Mouse (Mus musculus) liver, embryonic 15.5 days (tissue): ENCODE measurements at regions not wholly inside any gene's neighbourhood (a gene's known extent, or its start where the extent isn't known, plus 50 kb on each side); places are given as distances from the start of the nearest gene placed in this dataset.
"Not testable (repeated sequence)": the region's sequence is repeated elsewhere in the genome, so short reads cannot be mapped to it uniquely, and the experiment has no call there.

Experiments
- ATAC-seq: fragments of 200-750 bp; cut with Nextera tagmentation; 2 replicates; pipeline ENCODE4 v1.8.0; 2017; ENCODE audit warnings: moderate number of reproducible peaks, mild to moderate bottlenecking, moderate library complexity; ENCODE audit not compliant: insufficient read depth
- H3K27ac ChIP-seq: fragments of 300-500 bp; sonication (generic); replicated peaks from 2 replicates; pipeline ENCODE4 v1.5.1; 2015; ENCODE audit warnings: mild to moderate bottlenecking, inconsistent platforms
- H3K27me3 ChIP-seq: fragments of 300-500 bp; sonication (generic); 2 replicates; pipeline ENCODE4 v1.6.1; 2015; ENCODE audit warnings: mild to moderate bottlenecking, inconsistent platforms
- H3K36me3 ChIP-seq: fragments of 300-500 bp; sonication (generic); replicated peaks from 2 replicates; pipeline ENCODE4 v1.6.1; 2015; ENCODE audit warnings: moderate library complexity, mild to moderate bottlenecking, inconsistent platforms
- H3K4me1 ChIP-seq: fragments of 300-500 bp; sonication (generic); replicated peaks from 2 replicates; pipeline ENCODE4 v1.6.1; 2015; ENCODE audit warnings: inconsistent platforms
- H3K4me2 ChIP-seq: fragments of 300-500 bp; sonication (generic); 2 replicates; pipeline ENCODE4 v1.6.1; 2015; ENCODE audit warnings: moderate library complexity, mild to moderate bottlenecking, inconsistent platforms
- H3K4me3 ChIP-seq: fragments of 300-500 bp; sonication (generic); replicated peaks from 2 replicates; pipeline ENCODE4 v1.5.1; 2015; ENCODE audit warnings: mild to moderate bottlenecking, inconsistent platforms
- H3K9ac ChIP-seq: fragments of 300-500 bp; sonication (generic); 2 replicates; pipeline ENCODE4 v1.6.1; 2015; ENCODE audit warnings: moderate library complexity, mild to moderate bottlenecking, inconsistent platforms
- H3K9me3 ChIP-seq: fragments of 300-500 bp; sonication (generic); replicated peaks from 2 replicates; pipeline ENCODE4 v1.6.1; 2016; ENCODE audit warnings: inconsistent platforms
- WGBS: fragments of 180-500 bp; shearing (Covaris S2); methylation state at CpG from one replicate; pipeline ENCODE4 v1.1.7; 2015; ENCODE audit warnings: mixed read lengths; ENCODE audit not compliant: insufficient replicate concordance; 5-methylcytosine and 5-hydroxymethylcytosine counted together

DNA sequence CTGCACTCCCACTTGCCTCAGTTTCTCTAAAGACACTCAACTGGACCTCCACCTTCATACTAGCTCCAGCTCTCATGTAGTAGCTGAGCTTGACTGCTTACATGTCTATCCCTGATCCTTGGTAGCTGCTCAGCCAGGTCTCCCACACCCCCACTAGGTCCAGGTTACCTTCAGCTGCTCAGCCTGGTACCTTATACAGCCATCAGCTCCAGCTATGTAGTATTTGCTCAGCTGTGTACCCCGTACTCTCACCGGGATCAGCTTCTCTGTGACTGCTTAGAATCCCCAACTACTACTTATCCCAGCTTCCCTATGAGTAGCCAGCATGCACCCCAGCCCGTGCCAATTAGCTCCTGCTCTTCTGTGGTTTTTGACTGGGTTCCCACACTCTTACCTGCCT is 148.1 kb downstream of the Tmem121 start:
- not testable (repeated sequence) for H3K9ac ChIP-seq, H3K36me3 ChIP-seq, ATAC-seq, H3K4me2 ChIP-seq, H3K27ac ChIP-seq, H3K27me3 ChIP-seq, H3K9me3 ChIP-seq, H3K4me1 ChIP-seq, H3K4me3 ChIP-seq
- WGBS: 50% methylated on average over 3 of the region's 3 CpGs

DNA sequence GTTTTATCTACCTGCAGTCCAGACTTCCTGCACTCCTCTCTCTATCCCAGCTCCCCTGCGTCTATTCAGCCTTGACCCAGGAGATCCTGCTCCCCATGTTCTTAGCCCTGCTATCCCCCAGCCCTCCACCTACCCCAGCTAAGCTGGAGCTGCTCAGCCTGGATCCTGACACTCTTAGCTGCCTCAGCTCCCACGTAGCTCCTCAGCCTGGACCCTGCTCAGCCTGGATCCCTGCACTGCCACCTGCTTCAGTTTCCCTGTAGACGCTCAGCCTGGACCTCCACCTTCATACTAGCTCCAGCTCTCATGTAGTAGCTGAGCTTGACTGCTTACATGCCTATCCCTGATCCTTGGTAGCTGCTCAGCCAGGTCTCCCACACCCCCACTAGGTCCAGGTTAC is 151.5 kb downstream of the Tmem121 start:
- H3K4me1 ChIP-seq: no peaks in the 10 kb centered on the region
- no peak overlapping the region for H3K4me3 ChIP-seq
- no peak for ATAC-seq
- H3K27ac ChIP-seq: no peak overlapping the region
- no peak overlapping the region for H3K4me2 ChIP-seq
- 35% methylated on average over 3 of the region's 3 CpGs for WGBS
- no peaks in the 10 kb centered on the region for H3K27me3 ChIP-seq
- H3K9me3 ChIP-seq: no peaks in the 10 kb centered on the region
- H3K9ac ChIP-seq: no peak overlapping the region
- no peaks in the 10 kb centered on the region for H3K36me3 ChIP-seq

DNA sequence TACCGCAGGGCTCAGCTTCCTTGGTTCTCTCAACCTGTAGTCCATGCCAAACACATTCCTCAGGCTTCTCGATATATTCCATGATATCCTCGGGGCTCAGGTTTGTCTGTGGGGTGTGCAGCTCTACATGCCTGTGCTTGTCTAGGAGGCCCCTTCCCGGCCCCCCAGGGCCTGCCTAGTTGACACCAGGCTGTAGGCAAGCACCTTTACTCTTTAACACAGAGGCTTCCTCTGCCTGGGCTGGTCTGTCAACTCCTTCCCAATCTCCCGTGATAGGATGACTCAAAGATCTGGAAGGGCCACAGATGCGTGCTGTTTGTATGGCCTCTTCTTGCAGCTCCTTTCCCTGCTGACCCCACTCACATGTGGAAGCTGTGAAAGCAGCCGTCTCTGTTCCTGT is 150.4 kb upstream of the Adam6b start:
- 44% methylated on average over 7 of the region's 7 CpGs for WGBS
- H3K9ac ChIP-seq: no peak overlapping the region
- no peak overlapping the region for H3K27ac ChIP-seq
- H3K4me2 ChIP-seq: no peak overlapping the region
- H3K4me3 ChIP-seq: no peak overlapping the region
- no peaks in the 10 kb centered on the region for H3K27me3 ChIP-seq
- H3K4me1 ChIP-seq: no peaks in the 10 kb centered on the region
- H3K9me3 ChIP-seq: no peaks in the 10 kb centered on the region
- ATAC-seq: no peak
- no peaks in the 10 kb centered on the region for H3K36me3 ChIP-seq

DNA sequence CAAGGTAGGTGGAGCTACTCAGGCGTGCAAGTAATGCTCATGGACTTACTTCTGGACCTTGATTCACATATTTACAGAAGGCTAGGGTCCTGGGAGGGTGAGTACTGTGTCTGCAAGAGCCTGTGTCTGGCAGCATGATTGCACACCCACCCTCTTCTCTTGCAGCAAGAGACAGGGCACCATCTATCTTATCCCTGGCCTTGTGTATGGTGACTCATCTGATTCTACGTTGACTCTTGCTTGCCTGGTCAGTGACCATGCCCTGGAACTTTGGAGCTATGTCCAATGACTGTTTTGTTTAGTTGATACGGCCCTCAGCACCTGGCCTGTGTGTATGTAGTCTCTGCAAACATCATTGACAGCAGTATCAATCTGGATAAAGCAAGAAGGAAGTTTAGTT is 148.3 kb upstream of the Adam6b start:
- no peak for ATAC-seq
- WGBS: 36% methylated on average over 3 of the region's 3 CpGs

DNA sequence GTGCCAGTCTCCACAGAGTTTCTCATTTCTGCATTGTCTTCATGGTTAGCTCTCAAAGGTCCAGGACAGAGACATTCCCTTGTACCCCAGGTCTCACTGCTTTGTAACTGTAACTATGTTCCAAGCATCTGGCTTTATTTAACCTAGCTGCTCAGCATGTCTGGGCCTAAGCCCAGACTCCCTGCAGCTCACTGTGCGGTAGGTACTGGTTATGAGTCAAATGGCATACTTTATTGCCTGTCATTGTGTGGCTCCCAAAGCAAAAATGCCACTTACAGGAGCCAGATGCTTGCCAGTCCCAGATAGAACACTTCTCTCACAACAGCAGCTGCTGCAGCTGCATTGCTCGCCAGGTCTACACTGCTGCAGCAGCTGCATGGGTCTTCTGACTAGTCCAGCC is 134.2 kb upstream of the Adam6b start:
- ATAC-seq: no peak
- Histone ChIP-seq H3K4me3 (no peak overlapping the region), H3K36me3 (no peaks in the 10 kb centered on the region), H3K9me3 (no peaks in the 10 kb centered on the region), H3K27me3 (no peaks in the 10 kb centered on the region), H3K9ac (no peak overlapping the region), H3K4me2 (no peak overlapping the region), H3K4me1 (no peaks in the 10 kb centered on the region), H3K27ac (no peak overlapping the region)
- WGBS: 48% methylated on average over 2 of the region's 2 CpGs

More for the DNA sequence above, 148.3 kb upstream of the Adam6b start:
- no peaks in the 10 kb centered on the region for H3K36me3 ChIP-seq
- H3K27ac ChIP-seq: no peak overlapping the region
- H3K9ac ChIP-seq: no peak overlapping the region
- no peak overlapping the region for H3K4me3 ChIP-seq
- H3K4me2 ChIP-seq: no peak overlapping the region
- no peaks in the 10 kb centered on the region for H3K4me1 ChIP-seq
- H3K27me3 ChIP-seq: no peaks in the 10 kb centered on the region
- no peaks in the 10 kb centered on the region for H3K9me3 ChIP-seq

DNA sequence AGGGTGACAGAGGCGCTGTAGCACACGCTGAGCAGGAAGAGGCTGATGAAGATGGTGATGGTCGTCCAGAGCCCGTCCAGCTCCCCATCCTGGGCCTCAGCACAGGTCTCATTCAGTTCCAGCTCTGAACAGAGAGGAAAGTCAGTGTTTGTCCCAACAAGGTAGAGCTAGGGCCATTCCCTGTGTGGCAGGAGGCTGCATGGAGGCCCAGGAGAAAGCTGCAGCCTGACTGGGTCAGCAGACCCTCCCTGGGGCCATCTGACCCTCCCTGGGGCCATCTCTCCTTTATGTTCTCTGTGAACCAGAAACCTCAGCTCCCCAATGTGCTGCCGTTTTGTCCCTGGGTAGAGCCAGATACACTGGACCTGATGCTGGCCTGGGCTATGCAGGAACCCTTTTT is 131.2 kb upstream of the Adam6b start:
- Histone ChIP-seq H3K4me3 (no peak overlapping the region), H3K36me3 (no peaks in the 10 kb centered on the region), H3K9ac (no peak overlapping the region), H3K27ac (no peak overlapping the region), H3K4me2 (no peak overlapping the region), H3K9me3 (no peaks in the 10 kb centered on the region), H3K4me1 (no peaks in the 10 kb centered on the region), H3K27me3 (no peaks in the 10 kb centered on the region)
- ATAC-seq: no peak
- 52% methylated on average over 5 of the region's 5 CpGs for WGBS

DNA sequence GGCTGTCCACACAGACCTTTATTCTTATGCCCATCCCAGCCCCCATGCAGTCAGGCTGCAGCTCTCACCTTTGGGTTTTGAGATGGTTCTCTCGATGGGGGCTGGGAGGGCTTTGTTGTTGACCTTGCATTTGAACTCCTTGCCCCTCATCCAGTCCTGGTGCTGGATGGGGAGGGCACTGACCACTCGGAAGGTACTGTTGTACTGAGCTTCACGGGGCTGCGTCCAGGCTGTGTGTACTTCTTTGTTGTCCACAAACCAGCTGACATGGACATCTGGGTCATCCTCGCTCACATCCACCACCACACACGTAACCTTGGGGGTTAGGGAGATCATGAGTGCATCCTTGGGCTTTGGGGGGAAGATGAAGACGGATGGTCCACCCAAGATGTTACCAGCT is 129.3 kb upstream of the Adam6b start:
- H3K9me3 ChIP-seq: no peaks in the 10 kb centered on the region
- no peak for ATAC-seq
- H3K4me3 ChIP-seq: no peak overlapping the region
- 60% methylated on average over 7 of the region's 7 CpGs for WGBS
- no peak overlapping the region for H3K4me2 ChIP-seq
- no peak overlapping the region for H3K9ac ChIP-seq
- no peaks in the 10 kb centered on the region for H3K27me3 ChIP-seq
- no peak overlapping the region for H3K27ac ChIP-seq
- no peaks in the 10 kb centered on the region for H3K4me1 ChIP-seq
- no peaks in the 10 kb centered on the region for H3K36me3 ChIP-seq

DNA sequence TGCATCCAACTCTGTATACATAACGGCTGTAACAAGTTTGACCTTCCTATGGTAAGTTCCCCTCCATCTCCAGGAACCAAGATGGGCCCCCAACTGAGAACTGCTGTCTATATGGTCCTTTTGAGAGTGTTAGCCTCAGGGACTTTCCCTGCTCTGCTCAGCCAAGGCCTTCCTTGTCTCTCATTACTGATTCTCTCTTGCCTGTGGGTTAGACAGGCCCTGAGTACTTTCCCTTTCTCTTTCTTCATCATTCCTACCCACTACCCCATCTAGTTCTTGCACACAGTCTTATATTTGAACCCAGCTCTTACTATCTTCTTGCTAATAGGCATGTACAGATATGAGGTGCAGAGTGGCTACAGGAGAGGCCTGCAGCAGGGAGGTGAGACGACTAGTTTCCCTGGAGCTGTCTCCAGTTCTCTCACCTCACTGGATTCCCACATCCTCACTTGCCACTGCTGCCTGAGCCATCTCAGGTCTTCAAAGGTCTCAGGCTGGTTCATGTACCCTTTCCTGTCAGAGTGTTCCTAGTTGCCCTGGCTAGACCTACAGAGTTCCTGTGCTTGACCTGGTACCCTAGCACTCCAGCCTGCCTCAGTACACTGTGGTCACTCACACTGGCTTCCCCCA is 126.8 kb upstream of the Adam6b start:
- Histone ChIP-seq H3K27ac (no peak overlapping the region), H3K36me3 (no peaks in the 10 kb centered on the region), H3K4me1 (no peaks in the 10 kb centered on the region), H3K27me3 (no peaks in the 10 kb centered on the region), H3K9ac (no peak overlapping the region), H3K4me2 (no peak overlapping the region), H3K9me3 (no peaks in the 10 kb centered on the region), H3K4me3 (no peak overlapping the region)
- no peak for ATAC-seq
- WGBS: 38% methylated on average over 2 of the region's 2 CpGs

DNA sequence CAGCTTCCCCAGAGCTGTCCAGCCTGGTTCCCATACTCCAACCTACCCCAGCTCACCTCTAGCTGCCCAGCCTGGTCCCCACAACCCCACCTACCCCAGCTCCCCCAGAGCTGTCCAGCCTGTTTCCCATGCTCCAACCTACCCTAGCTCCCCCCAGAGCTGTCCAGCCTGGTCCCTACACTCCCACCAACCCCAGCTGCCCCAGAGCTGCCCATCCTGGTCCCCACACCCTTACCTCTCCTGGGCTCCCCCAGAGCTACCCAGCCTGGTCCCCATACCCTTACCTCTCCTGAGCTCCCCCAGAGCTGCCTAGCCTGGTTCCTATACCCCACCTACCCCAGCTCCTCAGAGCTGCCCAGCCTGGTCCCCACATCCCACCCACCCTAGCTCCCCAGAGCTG is 125.3 kb upstream of the Adam6b start:
- ATAC-seq: no peak
- Histone ChIP-seq H3K4me1 (no peaks in the 10 kb centered on the region), H3K9ac (no peak overlapping the region), H3K4me2 (no peak overlapping the region), H3K36me3 (no peaks in the 10 kb centered on the region), H3K27ac (no peak overlapping the region), H3K27me3 (no peaks in the 10 kb centered on the region), H3K9me3 (no peaks in the 10 kb centered on the region), H3K4me3 (no peak overlapping the region)

DNA sequence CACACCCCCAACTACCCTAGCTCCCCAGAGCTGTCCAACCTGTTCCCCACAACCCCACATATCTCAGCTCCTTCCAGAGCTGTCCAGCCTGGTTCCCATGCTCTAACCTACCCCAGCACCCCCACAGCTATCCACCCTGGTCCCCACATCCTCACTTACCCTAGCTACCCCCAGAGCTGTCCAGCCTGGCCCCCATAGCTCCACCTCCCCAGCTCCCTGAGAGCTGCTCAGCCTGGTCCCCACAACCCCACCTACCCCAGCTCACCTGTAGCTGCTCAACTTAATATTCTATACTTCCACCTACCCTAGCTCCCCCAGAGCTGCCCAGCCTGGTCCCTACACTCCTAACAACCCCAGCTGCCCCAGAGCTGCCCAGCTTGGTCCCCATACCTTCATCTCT is 124.9 kb upstream of the Adam6b start:
- Histone ChIP-seq H3K9ac (no peak overlapping the region), H3K4me2 (no peak overlapping the region), H3K27me3 (no peaks in the 10 kb centered on the region), H3K9me3 (no peaks in the 10 kb centered on the region), H3K4me1 (no peaks in the 10 kb centered on the region), H3K4me3 (no peak overlapping the region), H3K27ac (no peak overlapping the region), H3K36me3 (no peaks in the 10 kb centered on the region)
- ATAC-seq: no peak

DNA sequence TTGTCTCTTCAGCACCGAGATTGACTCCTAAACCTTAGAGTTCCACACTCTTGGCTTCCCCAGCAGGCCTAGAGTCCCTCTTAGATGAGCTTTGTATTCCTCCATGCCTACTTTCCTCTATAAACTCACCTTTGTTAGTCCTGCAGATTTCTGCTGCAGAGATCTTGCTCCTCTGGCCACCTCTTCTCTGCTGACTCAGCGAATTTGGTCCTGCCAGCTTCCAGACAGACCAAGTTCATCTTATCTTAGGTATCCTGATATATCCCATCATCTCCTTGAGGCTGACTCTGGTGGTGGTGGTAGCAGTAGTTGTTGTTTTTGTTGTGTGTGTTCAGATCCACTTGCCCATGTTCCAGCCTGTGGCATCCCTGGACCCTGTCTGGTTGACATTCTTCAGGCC is 123.5 kb upstream of the Adam6b start:
- no peaks in the 10 kb centered on the region for H3K9me3 ChIP-seq
- whole genome bisulfite sequencing: 32% methylated on average over 2 of the region's 2 CpGs
- ATAC-seq: no peak

DNA sequence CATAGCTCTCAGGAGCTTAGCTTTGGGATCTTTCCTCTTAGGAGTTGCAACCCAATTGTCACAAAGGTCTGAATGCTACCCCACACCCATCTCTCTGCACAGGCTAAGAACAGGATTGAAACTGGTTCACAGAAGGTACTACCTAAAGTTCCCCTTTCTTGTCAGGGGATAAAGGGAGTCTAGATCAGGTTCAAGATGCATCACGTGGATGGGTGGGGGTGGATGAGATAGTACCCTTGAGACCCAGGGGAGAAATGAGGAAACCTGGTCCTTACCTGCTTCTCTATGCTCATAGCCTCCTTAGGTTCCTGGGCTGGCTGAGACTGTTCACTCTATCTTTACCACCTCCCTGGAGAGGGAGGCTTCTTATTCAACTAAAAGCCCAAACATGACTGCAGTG is 122.9 kb upstream of the Adam6b start:
- Histone ChIP-seq H3K4me2 (no peak overlapping the region), H3K27me3 (no peaks in the 10 kb centered on the region), H3K9me3 (no peaks in the 10 kb centered on the region), H3K9ac (no peak overlapping the region), H3K36me3 (no peaks in the 10 kb centered on the region), H3K4me3 (no peak overlapping the region), H3K4me1 (no peaks in the 10 kb centered on the region), H3K27ac (no peak overlapping the region)
- no peak for ATAC-seq
- 38% methylated on average over 1 of the region's 1 CpGs for WGBS

More for the DNA sequence above, 123.5 kb upstream of the Adam6b start:
- Histone ChIP-seq H3K9ac (no peak overlapping the region), H3K4me2 (no peak overlapping the region), H3K4me3 (no peak overlapping the region), H3K27ac (no peak overlapping the region), H3K36me3 (no peaks in the 10 kb centered on the region), H3K4me1 (no peaks in the 10 kb centered on the region), H3K27me3 (no peaks in the 10 kb centered on the region)
